Comparison of ENCODE assay signal across 8 mouse cellular contexts in genomic region chr17:65956993-65957781, GRCm38 (mm10). TPM values are rescaled to one million over a fixed set of nuclear protein-coding genes. Genes with fewer than 3 reads are reported as not detected.
DNase-seq lines count a peak whose midpoint lies in the region; ATAC-seq lines count a peak whose summit lies in the region.

No protein-coding gene starts in this region.

- H3K27ac ChIP-seq in heart, embryonic 15.5 days = peak overlapping the region; percentile 54
- H3K27ac ChIP-seq in midbrain, embryonic 10.5 days (replicated peaks) = no peak overlapping the region

- no peaks in the 10 kb centered on the region for H3K36me3 ChIP-seq in heart, embryonic 15.5 days
- H3K36me3 ChIP-seq in midbrain, embryonic 10.5 days = no peaks in the 10 kb centered on the region

- ATAC-seq in heart, embryonic 15.5 days (replicated peaks; ENCODE audit: insufficient number of reproducible peaks, insufficient read depth, low FRiP score, low read depth) = peak; percentile 58
- peak; percentile 47 for ATAC-seq in megakaryocyte progenitor cell, adult 5-6 weeks (replicated peaks; ENCODE audit: poor library complexity)

- peak overlapping the region; percentile 23; the same call in 1 of the 2 replicates for H3K4me2 ChIP-seq in heart, embryonic 15.5 days

- no peak overlapping the region for H3K9ac ChIP-seq in heart, embryonic 15.5 days

- DNase-seq in retina, postnatal 1 day = peak; percentile 21
- no peak for DNase-seq in retina, embryonic 14.5 days (ENCODE audit: low spot score)
- DNase-seq in adrenal gland, postnatal 14 days = peak; percentile 75
- no peak for DNase-seq in frontal cortex, adult 2 months (ENCODE audit: extremely low spot score in 1 of 2, low spot score in 1 of 2)
- no peak for DNase-seq in midbrain, embryonic 10.5 days (ENCODE audit: low spot score)
- DNase-seq in natural killer cell, adult 2 months (ENCODE audit: low spot score in 2 of 2) = no peak

- H3K4me1 ChIP-seq in heart, embryonic 15.5 days (replicated peaks) = peaks cover 11% of the 10 kb centered on the region
- no peaks in the 10 kb centered on the region for H3K4me1 ChIP-seq in midbrain, embryonic 10.5 days

- H3K27me3 ChIP-seq in heart, embryonic 15.5 days = no peaks in the 10 kb centered on the region
- H3K27me3 ChIP-seq in midbrain, embryonic 10.5 days (ENCODE audit: low read depth, poor library complexity, severe bottlenecking) = no peaks in the 10 kb centered on the region

- H3K9me3 ChIP-seq in heart, embryonic 15.5 days (replicated peaks) = no peaks in the 10 kb centered on the region
- no peaks in the 10 kb centered on the region for H3K9me3 ChIP-seq in midbrain, embryonic 10.5 days (replicated peaks)

- no peak overlapping the region for H3K4me3 ChIP-seq in heart, embryonic 15.5 days
- no peak overlapping the region for H3K4me3 ChIP-seq in midbrain, embryonic 10.5 days

- 47% methylated on average over 14 of the region's 14 CpGs for WGBS in heart, embryonic 15.5 days
- WGBS in midbrain, embryonic 10.5 days = 90% methylated on average over 14 of the region's 14 CpGs

RNA-seq across cellular contexts. Expression of gene Twsg1, which starts 6.2 kb away (rescaled TPM):
- total RNA-seq in adrenal gland, postnatal 14 days (2021) = 63.8 and 79.5 TPM in 2 replicates
- polyA plus RNA-seq in heart, embryonic 15.5 days (2015; fragmentation: Nextera tagmentation; extraction: Ambion mirVana) = 92.9 and 110 TPM in 2 replicates
- 12.0 and 13.2 TPM in 2 replicates for total RNA-seq in megakaryocyte progenitor cell, adult 5-6 weeks (2015)
- total RNA-seq in megakaryocyte progenitor cell, adult 5-6 weeks (2017) = 10.1 and 11.3 TPM in 2 replicates
- 19.9 and 24.8 TPM in 2 replicates for polyA plus RNA-seq in frontal cortex, adult 2 months (2012; rRNA removed)
- polyA plus RNA-seq in midbrain, embryonic 10.5 days (2016; fragmentation: Nextera tagmentation; extraction: Ambion mirVana) = 83.0 and 92.7 TPM in 2 replicates

Comparison
In these comparisons a context has a peak if more than half of its experiments do, and no peak if none do; other contexts are left out.
1. DNase-seq: peak in retina, postnatal 1 day (single experiment) and adrenal gland, postnatal 14 days (single experiment); none in retina, embryonic 14.5 days (single experiment), frontal cortex, adult 2 months (0 of 2), midbrain, embryonic 10.5 days (single experiment) and natural killer cell, adult 2 months (0 of 2).